Mouse (Mus musculus) ES-E14 (cell line): ENCODE measurements around the gene Tuba1a. TPM values are rescaled to one million over a fixed set of nuclear protein-coding genes. Genes with fewer than 3 reads are reported as not detected.

Experiments
- DNase-seq: peaks from one replicate; pipeline ENCODE4 v3.0.0-alpha.2; 2013; ENCODE audit warnings: low read depth, low spot score
- H3K27ac ChIP-seq: 2 replicates; pipeline ENCODE4 v1.5.1; 2012; ENCODE audit warnings: low read depth, mild to moderate bottlenecking, low read length, moderate library complexity, mixed read lengths; ENCODE audit not compliant: poor library complexity, insufficient read depth, severe bottlenecking
- H3K36me3 ChIP-seq: 2 replicates; pipeline ENCODE4 v1.6.1; 2012; ENCODE audit warnings: mild to moderate bottlenecking, low read length, moderate library complexity, mixed read lengths; ENCODE audit not compliant: control insufficient read depth, poor library complexity, insufficient read depth, severe bottlenecking
- H3K4me1 ChIP-seq, 2 experiments: fragments of 150-350 bp in 1 of 2; sonication (generic) in 1 of 2; 2 replicates each; pipeline ENCODE4 v1.6.1; 2012; ENCODE audit warnings: low read length in 2 of 2, mild to moderate bottlenecking in 1 of 2, mixed read lengths in 1 of 2; ENCODE audit not compliant: control insufficient read depth in 2 of 2, insufficient read depth in 2 of 2, poor library complexity in 1 of 2
- H3K4me3 ChIP-seq, 2 experiments: fragments of 150-350 bp in 1 of 2; sonication (generic) in 1 of 2; 2 replicates each; pipeline ENCODE4 v1.5.1; 2012; ENCODE audit warnings: low read length in 2 of 2, low read depth in 1 of 2, mild to moderate bottlenecking in 1 of 2, mixed read lengths in 1 of 2; ENCODE audit not compliant: insufficient read depth in 1 of 2, poor library complexity in 1 of 2, severe bottlenecking in 1 of 2
- H3K9ac ChIP-seq: 2 replicates; pipeline ENCODE4 v1.6.1; 2012; ENCODE audit warnings: low read depth, mild to moderate bottlenecking, low read length, mixed read lengths; ENCODE audit not compliant: poor library complexity, insufficient read depth, severe bottlenecking
- H3K9me3 ChIP-seq: fragments of 150-350 bp; sonication (generic); 2 replicates; pipeline ENCODE4 v1.6.1; 2012; ENCODE audit warnings: low read depth, mild to moderate bottlenecking, low read length; ENCODE audit not compliant: control insufficient read depth, insufficient read depth
- CHD2 ChIP-seq: IDR thresholded peaks from 2 replicates; pipeline ENCODE4 v1.6.1; 2014; ENCODE audit warnings: mild to moderate bottlenecking, low read depth, low read length, inconsistent platforms
- HCFC1 ChIP-seq: IDR thresholded peaks from 2 replicates; pipeline ENCODE4 v1.6.1; 2012; ENCODE audit warnings: low read length, inconsistent platforms, borderline replicate concordance; ENCODE audit not compliant: insufficient read depth
- MAFK ChIP-seq: IDR thresholded peaks from 2 replicates; pipeline ENCODE4 v1.6.1; 2014; ENCODE audit warnings: mild to moderate bottlenecking, low read depth, low read length, inconsistent platforms; ENCODE audit not compliant: insufficient read depth
- ZC3H11A ChIP-seq: IDR thresholded peaks from 2 replicates; pipeline ENCODE4 v1.6.1; 2012; ENCODE audit warnings: low read depth, mild to moderate bottlenecking, inconsistent platforms, low read length, borderline replicate concordance
- ZNF384 ChIP-seq: IDR thresholded peaks from 2 replicates; pipeline ENCODE4 v1.6.1; 2012; ENCODE audit warnings: low read depth, low read length, inconsistent platforms
- in situ Hi-C, 2 experiments: fragments of 600-800 bp; cut with MboI; formaldehyde crosslinking; loops; one replicate each; pipeline ENCODE4 v1.15.1; 2025; ENCODE audit warnings: low sequenced_read_pairs in 2 of 2, inconsistent platforms in 1 of 2; ENCODE audit not compliant: unreplicated experiment in 2 of 2
- total RNA-seq: library from RNA; depleted of rRNA; stranded (reverse); fragments of 300-350 nt; gene quantifications from 2 replicates; pipeline ENCODE4 v1.2.3, GENCODE M21; 2012

Gene Tuba1a
- total RNA-seq, 1 experiment: 862 TPM

DNA sequence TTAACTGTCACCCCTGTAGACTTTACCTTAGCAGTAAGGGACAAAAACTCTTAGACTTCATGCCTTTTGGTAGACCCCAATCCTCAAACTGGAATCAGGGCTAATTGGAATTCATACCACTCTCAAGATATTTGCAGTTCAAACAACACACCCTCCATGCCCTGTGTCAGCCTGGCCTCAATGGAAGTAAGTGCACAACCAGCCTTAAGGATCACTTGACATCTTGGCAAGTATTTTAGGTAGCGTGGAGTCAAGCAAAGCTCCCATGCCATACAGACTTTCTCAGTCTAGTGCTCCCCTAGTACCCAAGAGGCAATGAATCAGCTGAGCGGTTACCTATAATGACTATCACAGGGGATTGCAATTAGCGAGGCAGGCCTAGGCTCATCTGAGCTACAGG, 22.5 kb downstream of the Tuba1a start:
- TF ChIP-seq ZC3H11A (no peak), MAFK (no peak), ZNF384 (no peak), HCFC1 (no peak), CHD2 (no peak)
- DNase-seq: no peak
- no peak overlapping the region for H3K9ac ChIP-seq
- in situ Hi-C loops: no loop called here
- H3K36me3 ChIP-seq: peaks cover 14% of the 10 kb centered on the region
- no peak overlapping the region for H3K27ac ChIP-seq
- peak overlapping the region in 1 of 2 experiments; percentile 7; a peak in 1 of 4 replicates for H3K4me3 ChIP-seq
- H3K9me3 ChIP-seq: no peaks in the 10 kb centered on the region
- peaks cover 0 to 10% of the 10 kb centered on the region in 2 experiments; a peak in 2 of 4 replicates for H3K4me1 ChIP-seq

DNA sequence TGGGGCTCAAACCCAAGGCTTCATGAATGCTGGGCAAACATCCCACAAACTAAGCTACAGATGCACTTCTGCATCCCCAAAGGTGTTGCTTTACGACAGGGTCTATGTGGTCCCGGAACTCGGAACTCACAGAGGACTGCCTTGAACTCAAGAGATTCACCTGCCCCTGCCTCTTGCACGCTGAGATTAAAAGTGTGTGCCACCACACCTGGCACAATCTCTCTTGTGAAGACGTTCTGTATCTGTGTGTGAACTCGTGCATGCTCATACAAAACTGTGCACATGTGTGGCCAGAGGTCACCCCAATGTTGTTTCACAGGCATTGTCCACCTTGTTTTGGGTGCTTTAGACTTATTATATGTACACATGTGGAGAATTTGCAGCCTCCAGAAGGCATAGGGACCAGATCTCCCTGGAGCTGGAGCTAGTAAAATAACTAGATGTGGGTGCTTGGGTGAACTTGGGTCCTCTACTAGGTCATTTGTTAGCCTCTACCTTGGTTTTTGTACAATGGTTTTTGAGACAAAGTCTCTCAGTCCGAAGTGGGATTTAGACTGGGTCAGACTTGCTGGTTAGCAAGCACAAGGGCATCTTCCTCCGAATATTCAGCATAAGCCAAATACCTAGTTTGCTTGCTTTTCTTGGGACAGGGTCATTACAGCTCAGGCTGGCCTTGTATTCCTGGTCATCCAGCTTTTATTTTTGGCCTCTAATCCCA, 23.3 kb downstream of the Tuba1a start:
- Histone ChIP-seq H3K36me3 (peaks cover 14% of the 10 kb centered on the region), H3K4me3 (no peak overlapping the region), H3K27ac (no peak overlapping the region), H3K9ac (no peak overlapping the region), H3K9me3 (no peaks in the 10 kb centered on the region), H3K4me1 (peaks cover 0 to 6% of the 10 kb centered on the region in 2 experiments; a peak in 2 of 4 replicates)
- in situ Hi-C loops: no loop called here
- TF ChIP-seq HCFC1: no peak
- TF ChIP-seq CHD2: 0 out of 2 replicates have a peak, but pooled peaks have one; percentile 23
- DNase-seq: no peak

DNA sequence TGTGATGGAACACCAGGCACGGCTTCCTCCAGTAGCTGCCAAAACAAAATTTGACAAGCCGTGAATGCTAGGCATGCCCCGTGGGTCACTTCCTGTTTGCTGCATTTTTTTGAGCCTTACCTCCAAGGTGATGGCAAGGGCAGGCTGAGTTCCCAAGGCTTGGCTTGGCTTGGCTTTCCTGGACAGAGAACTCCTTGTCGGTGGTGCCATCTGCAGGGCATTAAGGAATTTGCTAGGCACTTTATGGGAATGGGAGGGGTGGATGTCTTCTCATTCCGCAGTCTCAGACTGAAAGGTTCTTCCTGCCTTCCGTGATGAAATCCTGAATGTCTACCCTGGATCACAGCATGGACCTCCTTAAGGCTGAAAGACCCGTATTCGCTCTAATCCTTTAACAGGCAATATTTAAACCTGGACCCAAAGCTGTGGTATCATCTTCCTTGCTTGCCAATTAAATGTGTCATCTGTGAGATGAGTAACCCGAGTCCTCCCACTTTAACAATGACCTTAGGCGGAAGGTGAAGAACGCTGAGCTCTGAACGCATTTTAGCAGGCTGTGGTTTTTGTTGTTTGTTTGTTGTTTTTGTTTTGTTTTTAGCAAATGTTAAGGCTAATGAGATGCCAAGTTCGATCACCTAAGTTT, 24.8 kb downstream of the Tuba1a start:
- in situ Hi-C loops: no loop called here
- TF ChIP-seq ZC3H11A (no peak; the same call in 1 of the 2 replicates), ZNF384 (peak; percentile 70; the same call in 1 of the 2 replicates)
- Histone ChIP-seq H3K27ac (no peak overlapping the region), H3K9me3 (no peaks in the 10 kb centered on the region), H3K9ac (no peak overlapping the region), H3K4me1 (peaks cover 0 to 6% of the 10 kb centered on the region in 2 experiments; a peak in 2 of 4 replicates), H3K4me3 (no peak overlapping the region), H3K36me3 (peaks cover 12% of the 10 kb centered on the region)
- DNase-seq: peak; percentile 77

DNA sequence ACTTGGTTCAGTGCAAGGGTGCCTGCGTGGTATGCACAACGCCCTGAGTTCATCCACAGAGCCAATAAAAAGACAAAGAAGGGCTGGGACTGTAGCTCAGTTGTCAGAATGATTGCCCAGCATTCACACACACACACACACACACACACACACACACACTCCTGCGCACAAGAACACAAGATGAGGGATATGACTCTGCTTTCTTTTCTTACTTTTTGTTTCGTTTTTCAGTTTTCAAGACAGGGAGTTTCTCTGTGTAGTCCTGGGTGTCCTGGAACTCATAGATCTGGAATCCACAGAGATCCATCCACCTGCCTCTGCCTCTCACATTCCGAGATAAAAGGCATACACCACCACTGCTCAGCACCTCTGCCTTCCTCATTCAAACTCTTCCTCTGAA, 25.9 kb downstream of the Tuba1a start:
- Histone ChIP-seq H3K27ac (no peak overlapping the region), H3K9me3 (no peaks in the 10 kb centered on the region), H3K4me1 (peaks cover 0 to 6% of the 10 kb centered on the region in 2 experiments; a peak in 2 of 4 replicates), H3K36me3 (peaks cover 6% of the 10 kb centered on the region), H3K4me3 (no peak overlapping the region), H3K9ac (no peak overlapping the region)
- TF ChIP-seq MAFK (no peak), ZC3H11A (no peak), CHD2 (no peak), HCFC1 (no peak), ZNF384 (no peak)
- no peak for DNase-seq
- in situ Hi-C loops: no loop called here
